Mouse (Mus musculus) kidney, embryonic 15.5 days (tissue): Measurements from ENCODE around the gene C1qtnf3. TPM values are rescaled to one million over a fixed set of nuclear protein-coding genes. Genes with fewer than 3 reads are reported as not detected.

Experiments
- ATAC-seq: fragments of 200-750 bp; cut with Nextera tagmentation; replicated peaks from 2 replicates; pipeline ENCODE4 v1.8.0; 2017; ENCODE audit warnings: moderate TSS enrichment; ENCODE audit not compliant: low FRiP score
- H3K27ac ChIP-seq: fragments of 300-500 bp; sonication (generic); 2 replicates; pipeline ENCODE4 v1.5.1; 2015; ENCODE audit warnings: mild to moderate bottlenecking, inconsistent platforms
- H3K27me3 ChIP-seq: fragments of 300-500 bp; sonication (generic); 2 replicates; pipeline ENCODE4 v1.6.1; 2015; ENCODE audit warnings: inconsistent platforms
- H3K36me3 ChIP-seq: fragments of 300-500 bp; sonication (generic); 2 replicates; pipeline ENCODE4 v1.6.1; 2015; ENCODE audit warnings: inconsistent platforms
- H3K4me1 ChIP-seq: fragments of 300-500 bp; sonication (generic); 2 replicates; pipeline ENCODE4 v1.6.1; 2015; ENCODE audit warnings: inconsistent platforms
- H3K4me2 ChIP-seq: fragments of 300-500 bp; sonication (generic); 2 replicates; pipeline ENCODE4 v1.6.1; 2015; ENCODE audit warnings: moderate library complexity, mild to moderate bottlenecking, inconsistent platforms
- H3K4me3 ChIP-seq: fragments of 300-500 bp; sonication (generic); replicated peaks from 2 replicates; pipeline ENCODE4 v1.5.1; 2015; ENCODE audit warnings: mild to moderate bottlenecking, inconsistent platforms
- H3K9ac ChIP-seq: fragments of 300-500 bp; sonication (generic); 2 replicates; pipeline ENCODE4 v1.6.1; 2015; ENCODE audit warnings: mild to moderate bottlenecking, inconsistent platforms
- H3K9me3 ChIP-seq: fragments of 300-500 bp; sonication (generic); replicated peaks from 2 replicates; pipeline ENCODE4 v1.6.1; 2016; ENCODE audit warnings: inconsistent platforms
- WGBS: fragments of 180-500 bp; shearing (Covaris S2); methylation state at CpG from one replicate; pipeline ENCODE4 v1.1.7; 2015; ENCODE audit warnings: mixed read lengths; 5-methylcytosine and 5-hydroxymethylcytosine counted together
- polyA plus RNA-seq: library from polyadenylated mRNA; unstranded; fragments of >200 nt; fragmentation: Nextera tagmentation; extraction: Ambion mirVana; gene quantifications from 2 replicates; pipeline ENCODE4 v1.2.1, GENCODE M21; 2015

Gene C1qtnf3
- 14.7 and 15.8 TPM in 2 replicates for polyA plus RNA-seq

GRCm38 (mm10) chr15:10951951-10952759 is at the start of gene C1qtnf3:
Gene C1qtnf3, plus strand, starts transcription at chr15:10952332.
- 44% methylated on average over 23 of the region's 23 CpGs for WGBS
- H3K27me3 ChIP-seq: no peaks in the 10 kb centered on the region
- H3K36me3 ChIP-seq: no peaks in the 10 kb centered on the region
- no peak within 1 kb of the TSS for H3K9ac ChIP-seq
- H3K4me1 ChIP-seq: peaks cover 35% of the 10 kb centered on the region
- H3K27ac ChIP-seq: peak within 1 kb of the TSS; percentile 78
- peak; percentile 52; the same call in 1 of the 2 replicates for ATAC-seq
- H3K9me3 ChIP-seq: no peaks in the 10 kb centered on the region
- H3K4me2 ChIP-seq: peak within 1 kb of the TSS; percentile 33
- no peak within 1 kb of the TSS for H3K4me3 ChIP-seq

GRCm38 (mm10) chr15:10902360-10902759 is 49.8 kb upstream of the C1qtnf3 start:
- no peaks in the 10 kb centered on the region for H3K9me3 ChIP-seq
- no peak for ATAC-seq
- H3K4me3 ChIP-seq: no peak overlapping the region
- H3K27me3 ChIP-seq: no peaks in the 10 kb centered on the region
- H3K4me1 ChIP-seq: peaks cover 33% of the 10 kb centered on the region
- no peaks in the 10 kb centered on the region for H3K36me3 ChIP-seq
- no peak overlapping the region for H3K27ac ChIP-seq
- no peak overlapping the region for H3K4me2 ChIP-seq
- H3K9ac ChIP-seq: no peak overlapping the region
- WGBS: 70% methylated on average over 4 of the region's 4 CpGs

- no peak overlapping the region for H3K4me2 ChIP-seq
- no peak overlapping the region for H3K27ac ChIP-seq
- H3K4me3 ChIP-seq: no peak overlapping the region
- 76% methylated on average over 4 of the region's 4 CpGs for WGBS
- no peaks in the 10 kb centered on the region for H3K36me3 ChIP-seq
- H3K9ac ChIP-seq: no peak overlapping the region
- no peak for ATAC-seq
- no peaks in the 10 kb centered on the region for H3K9me3 ChIP-seq
- 0 out of 2 replicates have a peak, but pooled peaks cover 2% of the 10 kb centered on the region for H3K27me3 ChIP-seq
- no peaks in the 10 kb centered on the region for H3K4me1 ChIP-seq
Observed at GRCm38 (mm10) chr15:10916611-10917311, 35.4 kb upstream of the C1qtnf3 start.

- WGBS: 91% methylated on average over 3 of the region's 3 CpGs
Observed at GRCm38 (mm10) chr15:10917312-10917660, 34.8 kb upstream of the C1qtnf3 start.

GRCm38 (mm10) chr15:10920212-10920611 is 31.9 kb upstream of the C1qtnf3 start:
- H3K36me3 ChIP-seq: no peaks in the 10 kb centered on the region
- H3K4me2 ChIP-seq: no peak overlapping the region
- no peak overlapping the region for H3K4me3 ChIP-seq
- H3K27ac ChIP-seq: no peak overlapping the region
- ATAC-seq: no peak
- H3K27me3 ChIP-seq: 0 out of 2 replicates have a peak, but pooled peaks cover 3% of the 10 kb centered on the region
- no peaks in the 10 kb centered on the region for H3K4me1 ChIP-seq
- 74% methylated on average over 5 of the region's 5 CpGs for WGBS
- no peaks in the 10 kb centered on the region for H3K9me3 ChIP-seq
- H3K9ac ChIP-seq: no peak overlapping the region

More at GRCm38 (mm10) chr15:10917312-10917660, 34.8 kb upstream of the C1qtnf3 start:
- H3K4me3 ChIP-seq: no peak overlapping the region
- no peak overlapping the region for H3K9ac ChIP-seq
- no peak overlapping the region for H3K27ac ChIP-seq
- 0 out of 2 replicates have a peak, but pooled peaks cover 3% of the 10 kb centered on the region for H3K27me3 ChIP-seq
- ATAC-seq: no peak
- H3K4me1 ChIP-seq: no peaks in the 10 kb centered on the region
- no peaks in the 10 kb centered on the region for H3K36me3 ChIP-seq
- H3K4me2 ChIP-seq: no peak overlapping the region
- no peaks in the 10 kb centered on the region for H3K9me3 ChIP-seq

GRCm38 (mm10) chr15:10921064-10921463 is 31.1 kb upstream of the C1qtnf3 start:
- WGBS: 24% methylated on average over 4 of the region's 4 CpGs
- Histone ChIP-seq H3K4me3 (no peak overlapping the region), H3K27ac (no peak overlapping the region), H3K36me3 (no peaks in the 10 kb centered on the region), H3K4me1 (no peaks in the 10 kb centered on the region), H3K9me3 (no peaks in the 10 kb centered on the region), H3K27me3 (0 out of 2 replicates have a peak, but pooled peaks cover 3% of the 10 kb centered on the region), H3K9ac (no peak overlapping the region), H3K4me2 (no peak overlapping the region)
- ATAC-seq: no peak

GRCm38 (mm10) chr15:10922061-10922460 is 30.1 kb upstream of the C1qtnf3 start:
- Histone ChIP-seq H3K36me3 (no peaks in the 10 kb centered on the region), H3K4me1 (no peaks in the 10 kb centered on the region), H3K4me2 (no peak overlapping the region), H3K27ac (no peak overlapping the region), H3K4me3 (no peak overlapping the region), H3K27me3 (0 out of 2 replicates have a peak, but pooled peaks cover 3% of the 10 kb centered on the region), H3K9ac (no peak overlapping the region), H3K9me3 (no peaks in the 10 kb centered on the region)
- ATAC-seq: no peak

- Histone ChIP-seq H3K9ac (no peak overlapping the region), H3K27me3 (0 out of 2 replicates have a peak, but pooled peaks cover 3% of the 10 kb centered on the region), H3K4me3 (no peak overlapping the region), H3K27ac (no peak overlapping the region), H3K9me3 (no peaks in the 10 kb centered on the region), H3K4me2 (no peak overlapping the region), H3K36me3 (no peaks in the 10 kb centered on the region), H3K4me1 (no peaks in the 10 kb centered on the region)
- ATAC-seq: no peak
- 61% methylated on average over 3 of the region's 3 CpGs for WGBS
Observed at GRCm38 (mm10) chr15:10922570-10922969, 29.6 kb upstream of the C1qtnf3 start.

- WGBS: 66% methylated on average over 4 of the region's 4 CpGs
- Histone ChIP-seq H3K9ac (no peak overlapping the region), H3K4me3 (no peak overlapping the region), H3K4me2 (no peak overlapping the region), H3K27me3 (0 out of 2 replicates have a peak, but pooled peaks cover 3% of the 10 kb centered on the region), H3K9me3 (no peaks in the 10 kb centered on the region), H3K36me3 (no peaks in the 10 kb centered on the region), H3K27ac (no peak overlapping the region), H3K4me1 (no peaks in the 10 kb centered on the region)
- ATAC-seq: no peak
Observed at GRCm38 (mm10) chr15:10923076-10923995, 28.8 kb upstream of the C1qtnf3 start.

- ATAC-seq: no peak
- H3K4me1 ChIP-seq: no peaks in the 10 kb centered on the region
- 58% methylated on average over 8 of the region's 8 CpGs for WGBS
- no peak overlapping the region for H3K4me2 ChIP-seq
- H3K4me3 ChIP-seq: no peak overlapping the region
- 0 out of 2 replicates have a peak overlapping the region, but pooled peaks have one; percentile 3 for H3K27ac ChIP-seq
- no peaks in the 10 kb centered on the region for H3K9me3 ChIP-seq
- no peak overlapping the region for H3K9ac ChIP-seq
- no peaks in the 10 kb centered on the region for H3K36me3 ChIP-seq
- no peaks in the 10 kb centered on the region for H3K27me3 ChIP-seq
Observed at GRCm38 (mm10) chr15:10927325-10927724, 24.8 kb upstream of the C1qtnf3 start.

GRCm38 (mm10) chr15:10928633-10929270 is 23.4 kb upstream of the C1qtnf3 start:
- no peak overlapping the region for H3K4me3 ChIP-seq
- no peaks in the 10 kb centered on the region for H3K27me3 ChIP-seq
- WGBS: 90% methylated on average over 5 of the region's 5 CpGs
- H3K27ac ChIP-seq: no peak overlapping the region
- ATAC-seq: no peak
- H3K9ac ChIP-seq: no peak overlapping the region
- no peaks in the 10 kb centered on the region for H3K9me3 ChIP-seq
- no peaks in the 10 kb centered on the region for H3K36me3 ChIP-seq
- H3K4me2 ChIP-seq: no peak overlapping the region
- H3K4me1 ChIP-seq: no peaks in the 10 kb centered on the region
